Mouse (Mus musculus): ENCODE data around the gene Mns1.

GRCm38 (mm10) chr9:72440948-72441926 lies 3.4 kb downstream of the Mns1 start:
- TF ChIP-seq CTCF (IDR thresholded peaks at IDR 0.05; ENCODE audit: borderline replicate concordance, insufficient read depth, low read length) (no peak), POLR2A (IDR thresholded peaks at IDR 0.05; ENCODE audit: low read depth, low read length) (no peak)
